Mouse (Mus musculus): ENCODE data around the gene Krt5. TPM values are rescaled to one million over a fixed set of nuclear protein-coding genes. Genes with fewer than 3 reads are reported as not detected.
"Not testable (repeated sequence)": the region's sequence is repeated elsewhere in the genome, so short reads cannot be mapped to it uniquely, and the experiment has no call there.

The Krt5 gene
- polyA plus RNA-seq, 1 experiment from 2014 or later = 0.08 TPM

- Histone ChIP-seq H3K4me2 (ENCODE audit: low read length) (no peak overlapping the region), H3K9me3 (replicated peaks; ENCODE audit: control insufficient read depth, low read length, poor library complexity, severe bottlenecking) (no peaks in the 10 kb centered on the region), H3K4me1 (ENCODE audit: control insufficient read depth, insufficient read depth, low read length) (no peaks in the 10 kb centered on the region), H3K27me3 (ENCODE audit: control insufficient read depth, insufficient read depth, low read depth, low read length) (no peaks in the 10 kb centered on the region), H3K9ac (ENCODE audit: low read depth, low read length) (no peak overlapping the region), H3K36me3 (ENCODE audit: control insufficient read depth, insufficient read depth, low read length) (no peaks in the 10 kb centered on the region), H3K4me3 (ENCODE audit: low read depth, low read length) (no peak overlapping the region), H3K27ac (ENCODE audit: low read length) (no peak overlapping the region)
- 92% methylated on average over 9 of the region's 9 CpGs for WGBS
- ATAC-seq = no peak
Measured at GRCm38 (mm10) chr15:101707454-101707853, 5.2 kb downstream of the Krt5 start.

GRCm38 (mm10) chr15:101704066-101704465, 8.6 kb downstream of the Krt5 start:
- Histone ChIP-seq H3K9ac (ENCODE audit: low read depth, low read length) (no peak overlapping the region), H3K9me3 (replicated peaks; ENCODE audit: control insufficient read depth, low read length, poor library complexity, severe bottlenecking) (no peaks in the 10 kb centered on the region), H3K27ac (ENCODE audit: low read length) (no peak overlapping the region), H3K36me3 (ENCODE audit: control insufficient read depth, insufficient read depth, low read length) (no peaks in the 10 kb centered on the region), H3K4me3 (ENCODE audit: low read depth, low read length) (no peak overlapping the region), H3K4me1 (ENCODE audit: control insufficient read depth, insufficient read depth, low read length) (no peaks in the 10 kb centered on the region), H3K4me2 (ENCODE audit: low read length) (no peak overlapping the region), H3K27me3 (ENCODE audit: control insufficient read depth, insufficient read depth, low read depth, low read length) (no peaks in the 10 kb centered on the region)
- ATAC-seq = no peak
- WGBS = 74% methylated on average over 4 of the region's 4 CpGs

- Histone ChIP-seq H3K4me3 (ENCODE audit: low read depth, low read length) (no peak overlapping the region), H3K9me3 (replicated peaks; ENCODE audit: control insufficient read depth, low read length, poor library complexity, severe bottlenecking) (no peaks in the 10 kb centered on the region), H3K4me2 (ENCODE audit: low read length) (no peak overlapping the region), H3K27ac (ENCODE audit: low read length) (no peak overlapping the region), H3K9ac (ENCODE audit: low read depth, low read length) (no peak overlapping the region), H3K36me3 (ENCODE audit: control insufficient read depth, insufficient read depth, low read length) (no peaks in the 10 kb centered on the region), H3K4me1 (ENCODE audit: control insufficient read depth, insufficient read depth, low read length) (no peaks in the 10 kb centered on the region), H3K27me3 (ENCODE audit: control insufficient read depth, insufficient read depth, low read depth, low read length) (no peaks in the 10 kb centered on the region)
- 13% methylated on average over 2 of the region's 2 CpGs for WGBS
- ATAC-seq = no peak
Measured at GRCm38 (mm10) chr15:101702380-101702779, 10.3 kb downstream of the Krt5 start.

GRCm38 (mm10) chr15:101699866-101700265, 12.8 kb downstream of the Krt5 start:
- no peak overlapping the region for H3K27ac ChIP-seq (ENCODE audit: low read length)
- no peaks in the 10 kb centered on the region for H3K4me1 ChIP-seq (ENCODE audit: control insufficient read depth, insufficient read depth, low read length)
- WGBS = 80% methylated on average over 8 of the region's 8 CpGs
- no peaks in the 10 kb centered on the region for H3K9me3 ChIP-seq (replicated peaks; ENCODE audit: control insufficient read depth, low read length, poor library complexity, severe bottlenecking)
- H3K27me3 ChIP-seq (ENCODE audit: control insufficient read depth, insufficient read depth, low read depth, low read length) = no peaks in the 10 kb centered on the region
- H3K36me3 ChIP-seq (ENCODE audit: control insufficient read depth, insufficient read depth, low read length) = no peaks in the 10 kb centered on the region
- no peak for ATAC-seq
- H3K4me2 ChIP-seq (ENCODE audit: low read length) = no peak overlapping the region
- no peak overlapping the region for H3K9ac ChIP-seq (ENCODE audit: low read depth, low read length)
- no peak overlapping the region for H3K4me3 ChIP-seq (ENCODE audit: low read depth, low read length)

GRCm38 (mm10) chr15:101699192-101699591, 13.5 kb downstream of the Krt5 start:
- ATAC-seq = no peak
- H3K27me3 ChIP-seq (ENCODE audit: control insufficient read depth, insufficient read depth, low read depth, low read length) = no peaks in the 10 kb centered on the region
- H3K9ac ChIP-seq (ENCODE audit: low read depth, low read length) = no peak overlapping the region
- H3K27ac ChIP-seq (ENCODE audit: low read length) = no peak overlapping the region
- no peaks in the 10 kb centered on the region for H3K9me3 ChIP-seq (replicated peaks; ENCODE audit: control insufficient read depth, low read length, poor library complexity, severe bottlenecking)
- WGBS = 58% methylated on average over 3 of the region's 3 CpGs
- no peak overlapping the region for H3K4me3 ChIP-seq (ENCODE audit: low read depth, low read length)
- H3K4me2 ChIP-seq (ENCODE audit: low read length) = no peak overlapping the region
- no peaks in the 10 kb centered on the region for H3K36me3 ChIP-seq (ENCODE audit: control insufficient read depth, insufficient read depth, low read length)
- H3K4me1 ChIP-seq (ENCODE audit: control insufficient read depth, insufficient read depth, low read length) = no peaks in the 10 kb centered on the region

GRCm38 (mm10) chr15:101697326-101698188, 15.1 kb downstream of the Krt5 start:
- H3K9ac ChIP-seq (ENCODE audit: low read depth, low read length) = no peak overlapping the region
- no peaks in the 10 kb centered on the region for H3K4me1 ChIP-seq (ENCODE audit: control insufficient read depth, insufficient read depth, low read length)
- H3K27ac ChIP-seq (ENCODE audit: low read length) = no peak overlapping the region
- WGBS = 76% methylated on average over 8 of the region's 8 CpGs
- ATAC-seq = no peak
- no peaks in the 10 kb centered on the region for H3K36me3 ChIP-seq (ENCODE audit: control insufficient read depth, insufficient read depth, low read length)
- H3K4me3 ChIP-seq (ENCODE audit: low read depth, low read length) = no peak overlapping the region
- H3K27me3 ChIP-seq (ENCODE audit: control insufficient read depth, insufficient read depth, low read depth, low read length) = no peaks in the 10 kb centered on the region
- no peak overlapping the region for H3K4me2 ChIP-seq (ENCODE audit: low read length)
- H3K9me3 ChIP-seq (replicated peaks; ENCODE audit: control insufficient read depth, low read length, poor library complexity, severe bottlenecking) = no peaks in the 10 kb centered on the region

GRCm38 (mm10) chr15:101694207-101694606, 18.5 kb downstream of the Krt5 start, which contains the start of gene Krt6a:
Gene Krt6a (minus strand): TSS chr15:101694307.
- ATAC-seq = no peak
- Histone ChIP-seq H3K9me3 (replicated peaks; ENCODE audit: control insufficient read depth, low read length, poor library complexity, severe bottlenecking) (no peaks in the 10 kb centered on the region), H3K4me2 (ENCODE audit: low read length) (no peak within 1 kb of the TSS), H3K4me3 (ENCODE audit: low read depth, low read length) (no peak within 1 kb of the TSS), H3K4me1 (ENCODE audit: control insufficient read depth, insufficient read depth, low read length) (no peaks in the 10 kb centered on the region), H3K9ac (ENCODE audit: low read depth, low read length) (no peak within 1 kb of the TSS), H3K27ac (ENCODE audit: low read length) (no peak within 1 kb of the TSS), H3K36me3 (ENCODE audit: control insufficient read depth, insufficient read depth, low read length) (no peaks in the 10 kb centered on the region), H3K27me3 (ENCODE audit: control insufficient read depth, insufficient read depth, low read depth, low read length) (no peaks in the 10 kb centered on the region)
- WGBS = 83% methylated on average over 5 of the region's 5 CpGs

GRCm38 (mm10) chr15:101690460-101690859, 22.2 kb downstream of the Krt5 start:
- not testable (repeated sequence) for H3K27me3 ChIP-seq (ENCODE audit: control insufficient read depth, insufficient read depth, low read depth, low read length); H3K4me2 ChIP-seq (ENCODE audit: low read length); H3K4me3 ChIP-seq (ENCODE audit: low read depth, low read length); H3K36me3 ChIP-seq (ENCODE audit: control insufficient read depth, insufficient read depth, low read length); H3K9me3 ChIP-seq (replicated peaks; ENCODE audit: control insufficient read depth, low read length, poor library complexity, severe bottlenecking); H3K9ac ChIP-seq (ENCODE audit: low read depth, low read length); ATAC-seq; H3K27ac ChIP-seq (ENCODE audit: low read length); H3K4me1 ChIP-seq (ENCODE audit: control insufficient read depth, insufficient read depth, low read length)
- 98% methylated on average over 5 of the region's 5 CpGs for WGBS

GRCm38 (mm10) chr15:101688161-101688560, 24.5 kb downstream of the Krt5 start:
- Histone ChIP-seq H3K27ac (ENCODE audit: low read length) (no peak overlapping the region), H3K9me3 (replicated peaks; ENCODE audit: control insufficient read depth, low read length, poor library complexity, severe bottlenecking) (no peaks in the 10 kb centered on the region), H3K9ac (ENCODE audit: low read depth, low read length) (no peak overlapping the region), H3K27me3 (ENCODE audit: control insufficient read depth, insufficient read depth, low read depth, low read length) (no peaks in the 10 kb centered on the region), H3K4me2 (ENCODE audit: low read length) (no peak overlapping the region), H3K4me3 (ENCODE audit: low read depth, low read length) (no peak overlapping the region), H3K36me3 (ENCODE audit: control insufficient read depth, insufficient read depth, low read length) (no peaks in the 10 kb centered on the region), H3K4me1 (ENCODE audit: control insufficient read depth, insufficient read depth, low read length) (no peaks in the 10 kb centered on the region)
- ATAC-seq = no peak
- WGBS = 68% methylated on average over 2 of the region's 2 CpGs
